Mouse (Mus musculus) embryo, embryonic 10.5 days (tissue): ENCODE data around the gene Arntl2.
"Not testable (repeated sequence)": the region's sequence is repeated elsewhere in the genome, so short reads cannot be mapped to it uniquely, and the experiment has no call there.

Source experiments
- DNase-seq: peaks from one replicate; pipeline ENCODE4 v3.0.0-alpha.2; 2015; ENCODE audit warnings: low spot score

Arntl2 gene

GRCm38 (mm10) chr6:146795924-146796545 is at the start of gene Arntl2:
Arntl2 (plus strand) TSS chr6:146796055.
- DNase-seq, result peak; percentile 89

DNA sequence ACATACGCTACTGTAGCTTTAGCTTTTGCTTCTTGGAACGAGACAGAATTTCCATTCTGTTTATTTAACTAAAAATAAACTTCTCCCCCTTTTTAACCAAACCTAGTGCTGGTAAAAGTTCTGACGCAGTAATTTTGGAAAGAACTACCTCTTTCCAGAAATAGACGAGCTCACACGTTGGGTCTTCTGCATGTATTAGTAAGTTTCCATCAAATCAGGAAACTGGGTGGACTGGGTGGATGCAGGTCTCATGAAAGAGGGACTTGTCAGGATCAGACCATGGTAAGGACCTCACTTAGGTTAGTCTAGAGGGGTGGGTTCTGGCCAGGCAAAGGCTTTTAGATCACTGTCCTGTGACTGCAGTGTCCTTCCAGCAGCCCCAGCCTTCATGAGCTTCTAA is 49.3 kb upstream of the Arntl2 start:
- no peak for DNase-seq

- no peak for DNase-seq
Observed at GRCm38 (mm10) chr6:146747057-146747456, 48.8 kb upstream of the Arntl2 start.

- no peak for DNase-seq
Observed at GRCm38 (mm10) chr6:146748271-146748670, 47.6 kb upstream of the Arntl2 start.

GRCm38 (mm10) chr6:146751671-146752070 is 44.2 kb upstream of the Arntl2 start:
- no peak for DNase-seq

- DNase-seq, result no peak
Observed at GRCm38 (mm10) chr6:146752178-146752577, 43.7 kb upstream of the Arntl2 start.

DNA sequence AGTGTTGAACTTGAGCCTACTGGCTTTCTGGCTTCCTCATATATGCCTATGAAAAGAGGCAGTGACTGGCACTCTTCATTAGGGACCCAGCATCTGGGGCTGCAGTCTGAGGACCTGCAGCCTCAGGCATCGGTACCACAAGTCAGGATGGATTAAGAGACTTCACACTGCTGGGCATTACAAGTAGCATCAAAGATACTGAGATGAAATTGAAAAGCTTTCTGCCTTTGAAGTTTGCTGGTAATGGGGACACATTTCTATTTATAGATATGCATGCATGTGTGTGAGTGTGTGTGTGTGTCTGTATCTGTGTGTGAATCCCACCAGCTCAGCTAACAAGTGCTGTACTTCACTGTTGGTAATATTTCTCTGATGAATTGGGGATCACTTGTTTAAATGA is 43.2 kb upstream of the Arntl2 start:
- DNase-seq, result no peak

DNA sequence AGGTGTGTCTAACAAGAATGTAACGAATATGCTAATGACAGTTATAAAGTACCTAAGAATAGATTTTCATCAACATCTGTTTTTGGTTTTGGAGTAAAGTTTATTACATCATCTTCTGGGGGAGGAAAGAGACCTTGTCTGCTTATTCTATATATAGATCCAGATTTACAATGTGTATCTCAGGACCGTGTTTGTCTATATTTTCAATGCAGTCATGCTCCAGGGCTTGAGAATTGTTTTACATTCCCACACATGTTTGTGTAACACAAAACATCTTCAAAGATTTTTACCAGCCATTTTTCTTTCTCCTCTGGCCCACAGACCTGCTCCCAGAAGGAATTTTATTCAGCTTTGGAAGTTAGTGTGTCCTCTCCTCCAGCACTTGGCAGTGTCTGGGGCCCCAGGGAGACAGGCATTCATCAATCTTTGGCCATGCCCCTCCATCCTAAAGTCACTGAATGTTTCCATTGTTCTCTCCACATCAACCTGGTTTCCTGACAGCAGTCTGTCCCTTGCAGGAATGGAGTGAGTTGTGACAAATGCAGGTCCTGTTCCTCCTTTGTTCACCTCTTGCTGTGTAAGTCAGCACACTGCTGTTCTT is 42.2 kb upstream of the Arntl2 start:
- DNase-seq, result peak; percentile 26

GRCm38 (mm10) chr6:146755136-146755535 is 40.7 kb upstream of the Arntl2 start:
- no peak for DNase-seq

DNA sequence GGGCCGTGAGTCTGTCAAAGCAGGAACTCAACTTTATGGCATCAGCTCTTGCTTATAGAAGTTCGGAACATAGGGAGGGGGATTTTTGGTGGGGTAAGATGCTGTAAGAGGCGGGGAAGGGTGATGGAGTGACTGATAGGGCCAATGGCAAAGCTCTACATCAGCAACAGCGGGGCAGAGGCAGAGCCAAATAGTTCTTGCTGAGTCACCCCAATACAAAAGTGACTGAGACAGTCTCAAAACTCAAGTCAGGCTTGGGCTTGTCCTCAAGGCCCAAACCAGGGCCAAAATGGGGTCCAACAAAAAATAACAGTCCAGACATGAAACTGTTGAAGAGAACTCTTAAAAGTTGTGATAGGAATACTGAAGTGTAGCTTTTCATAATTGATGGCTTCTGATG is 40.2 kb upstream of the Arntl2 start:
- no peak for DNase-seq

DNA sequence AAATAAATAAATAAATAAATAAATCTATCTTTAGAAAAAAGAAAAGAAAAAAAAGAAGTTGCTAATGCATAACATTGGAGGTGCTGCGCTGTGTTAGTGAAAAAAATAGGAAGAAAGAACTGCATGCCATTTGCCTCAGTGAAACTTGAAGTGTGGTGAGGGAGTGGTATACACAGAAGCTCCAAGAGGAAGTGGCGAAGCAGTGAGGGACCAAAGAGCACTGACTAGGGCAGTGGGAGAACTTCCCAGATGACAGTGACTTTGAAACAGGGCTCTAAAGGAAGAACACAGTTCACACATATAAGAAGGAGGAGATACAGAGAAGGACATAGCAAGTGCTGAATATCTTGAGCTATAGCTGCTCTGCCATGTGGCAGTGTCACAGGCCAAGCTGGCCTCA is 36.8 kb upstream of the Arntl2 start:
- DNase-seq, result no peak

- no peak for DNase-seq
Observed at GRCm38 (mm10) chr6:146760022-146760421, 35.8 kb upstream of the Arntl2 start.

- no peak for DNase-seq
Observed at GRCm38 (mm10) chr6:146760736-146761135, 35.1 kb upstream of the Arntl2 start.

- peak; percentile 72 for DNase-seq
Observed at GRCm38 (mm10) chr6:146762264-146762898, 33.5 kb upstream of the Arntl2 start.

DNA sequence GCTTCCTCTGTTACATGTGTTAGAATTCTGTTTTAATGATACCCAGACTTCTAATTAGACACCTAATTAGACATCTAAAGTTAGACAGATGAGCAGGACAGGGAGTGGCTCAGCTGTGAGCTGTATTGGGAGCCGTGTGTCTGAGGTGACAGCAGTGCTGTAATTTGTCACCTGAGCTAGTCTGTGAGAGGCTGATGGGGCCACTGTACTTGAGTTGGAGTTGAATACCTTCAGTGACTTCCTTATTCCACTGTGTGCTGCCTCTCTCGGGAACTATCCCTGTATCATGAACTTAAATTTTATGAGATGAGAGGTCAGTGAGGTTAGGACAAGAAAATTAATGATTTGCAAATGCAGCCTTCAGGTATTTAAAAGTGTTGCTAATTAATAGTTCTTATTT is 31.3 kb upstream of the Arntl2 start:
- no peak for DNase-seq

DNA sequence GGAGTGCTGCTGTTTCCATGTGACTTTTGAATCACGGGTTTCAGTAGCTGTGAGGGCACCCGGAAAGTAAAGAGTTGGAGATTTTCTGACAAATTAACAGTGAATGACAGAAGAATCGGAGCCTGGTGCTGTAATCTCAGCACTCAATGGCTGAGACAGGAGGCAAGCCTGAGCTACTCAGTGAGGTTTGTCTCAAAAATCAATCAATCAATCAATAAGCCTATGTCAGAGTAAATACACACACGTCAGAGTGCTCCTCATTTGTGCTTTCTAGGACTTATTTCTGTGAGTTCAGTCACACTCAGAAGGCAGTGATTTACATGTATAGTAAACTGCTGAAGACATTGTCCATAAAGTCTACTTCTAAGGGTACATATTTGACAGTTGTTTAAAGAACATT is 30.6 kb upstream of the Arntl2 start:
- no peak for DNase-seq

- no peak for DNase-seq
Observed at GRCm38 (mm10) chr6:146768813-146769404, 26.9 kb upstream of the Arntl2 start.

DNA sequence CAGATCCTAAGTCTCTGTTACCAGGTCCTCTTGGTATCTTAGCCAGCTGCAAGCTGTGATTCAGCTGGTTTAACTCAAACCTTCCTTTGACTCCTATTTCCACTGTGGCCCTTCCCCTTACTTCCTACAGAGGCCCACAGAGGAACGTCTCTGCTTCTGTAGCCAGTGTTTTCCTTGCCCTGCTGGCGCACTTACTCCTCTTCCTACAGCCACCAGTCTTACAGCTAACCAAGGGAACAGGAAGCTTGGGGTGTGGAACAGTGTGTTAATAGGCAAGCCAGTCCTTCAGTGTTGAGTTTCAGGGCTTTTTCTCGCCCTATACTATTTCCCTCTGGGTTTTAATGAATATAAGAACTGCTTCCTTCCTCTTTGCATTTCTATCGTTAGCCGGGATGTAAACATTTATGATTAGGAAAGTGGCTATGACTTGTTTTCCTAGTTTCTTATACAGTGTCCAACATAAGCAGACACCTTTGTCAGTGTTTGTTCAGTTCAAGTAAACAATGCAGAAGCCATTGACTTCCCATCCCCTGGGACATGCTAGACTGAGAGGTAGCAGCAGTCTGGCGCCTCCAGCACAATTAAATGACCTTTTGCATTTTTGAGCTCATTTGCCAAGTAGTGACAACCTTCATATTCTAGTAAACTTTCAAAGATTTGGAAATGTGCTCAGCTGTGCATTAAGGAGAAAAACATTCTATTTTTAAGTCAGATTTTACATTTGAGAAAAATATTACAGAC is 25.7 kb upstream of the Arntl2 start:
- DNase-seq, result no peak

DNA sequence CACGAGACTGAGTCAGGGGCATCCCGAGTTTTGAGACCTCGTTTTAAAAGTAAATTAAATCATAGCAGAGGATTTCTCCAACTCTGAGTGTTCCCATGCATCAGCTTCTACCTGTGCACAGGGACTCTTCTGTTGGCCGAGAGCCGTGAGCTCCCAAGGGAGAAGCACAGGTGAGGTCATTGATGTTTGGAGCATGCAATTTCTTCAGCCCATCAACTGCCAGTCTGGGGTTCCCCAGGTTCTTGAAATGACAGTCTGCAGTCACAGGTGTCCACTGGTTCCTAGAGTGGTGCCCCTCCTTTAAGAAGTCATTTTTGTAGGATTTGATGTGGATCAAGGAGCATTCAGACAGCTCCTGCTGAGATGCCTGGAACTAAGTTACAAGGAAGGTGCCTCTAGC is 25.0 kb upstream of the Arntl2 start:
- DNase-seq, result no peak

GRCm38 (mm10) chr6:146775864-146776263 is 20.0 kb upstream of the Arntl2 start:
- DNase-seq, result not testable (repeated sequence)

GRCm38 (mm10) chr6:146776610-146777389 is 19.1 kb upstream of the Arntl2 start:
- no peak for DNase-seq

DNA sequence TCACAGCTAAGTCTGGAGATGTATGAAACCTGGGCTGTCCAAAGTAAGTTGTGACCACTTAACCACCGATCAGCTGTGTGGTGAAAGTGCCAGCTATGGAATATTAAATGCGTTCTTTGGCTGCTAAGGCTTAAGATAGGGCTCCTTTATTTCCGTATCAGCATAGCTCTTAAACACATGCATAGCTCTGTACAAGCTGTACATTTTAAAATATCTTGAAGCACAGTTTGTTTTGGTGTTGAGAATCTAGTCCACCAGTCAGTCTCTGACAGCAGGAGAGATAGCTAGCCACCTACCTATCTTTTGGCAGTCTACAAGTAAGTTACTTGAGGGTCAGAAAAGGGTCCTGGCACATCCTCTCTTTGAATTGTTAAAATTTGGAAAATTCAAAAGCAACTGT is 17.8 kb upstream of the Arntl2 start:
- DNase-seq, result no peak
